Mouse (Mus musculus): ENCODE measurements at regions not wholly inside any gene's neighbourhood (a gene's known extent, or its start where the extent isn't known, plus 50 kb on each side); places are given as distances from the start of the nearest gene placed in this dataset.

GRCm38 (mm10) chr2:79548039-79548600, 87.0 kb upstream of the Itprid2 start:
- DNase-seq (ENCODE audit: low spot score in 2 of 2), result no peak

GRCm38 (mm10) chr2:79549781-79550180, 85.4 kb upstream of the Itprid2 start:
- DNase-seq (ENCODE audit: low spot score in 2 of 2), result no peak

DNA sequence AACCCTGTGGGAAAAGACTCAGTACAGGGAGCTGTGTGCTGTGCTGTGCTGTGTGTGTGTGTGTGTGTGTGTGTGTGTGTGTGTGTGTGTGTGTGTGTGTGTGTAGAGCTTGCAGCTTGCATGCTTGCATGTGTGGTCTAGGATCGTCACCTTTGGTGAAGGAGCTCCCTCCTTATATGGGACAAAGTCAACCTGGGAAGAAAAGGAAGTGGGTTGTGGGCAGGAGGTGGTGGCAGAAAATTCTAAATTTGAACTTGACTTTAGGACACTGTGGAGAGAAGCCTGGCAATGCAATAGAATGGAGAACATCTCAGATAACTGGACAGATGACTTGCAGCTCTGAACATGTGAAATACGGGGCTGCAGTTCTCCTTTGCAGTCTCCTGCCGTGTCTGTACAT, 84.7 kb upstream of the Itprid2 start:
- no peak for DNase-seq (ENCODE audit: low spot score in 2 of 2)

- DNase-seq (ENCODE audit: low spot score in 2 of 2), result no peak
Measured at GRCm38 (mm10) chr2:79552481-79552880, 82.7 kb upstream of the Itprid2 start.

DNA sequence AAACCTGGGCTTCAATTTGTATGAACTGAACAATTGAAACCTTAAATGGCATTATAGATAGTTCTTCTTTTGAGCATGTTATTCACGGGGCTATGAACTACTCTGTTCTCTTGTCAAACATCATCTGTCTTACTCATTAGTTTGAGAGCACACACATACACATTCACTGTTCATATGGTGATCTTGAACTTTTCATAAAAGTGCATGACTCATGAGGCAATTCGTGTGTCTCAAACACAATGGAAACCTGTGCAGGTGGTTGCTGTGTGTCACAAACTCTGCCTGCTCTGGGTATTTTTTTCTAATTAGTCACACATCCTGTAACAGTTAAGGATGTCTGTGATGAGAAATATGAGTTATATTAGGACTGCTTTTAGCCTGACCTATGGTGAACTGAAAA, 79.8 kb upstream of the Itprid2 start:
- no peak for DNase-seq (ENCODE audit: low spot score in 2 of 2)

- DNase-seq (ENCODE audit: low spot score in 2 of 2), result no peak
Measured at GRCm38 (mm10) chr2:79557361-79557760, 77.8 kb upstream of the Itprid2 start.

GRCm38 (mm10) chr2:79566280-79566933, 68.7 kb upstream of the Itprid2 start:
- no peak for DNase-seq (ENCODE audit: low spot score in 2 of 2)

DNA sequence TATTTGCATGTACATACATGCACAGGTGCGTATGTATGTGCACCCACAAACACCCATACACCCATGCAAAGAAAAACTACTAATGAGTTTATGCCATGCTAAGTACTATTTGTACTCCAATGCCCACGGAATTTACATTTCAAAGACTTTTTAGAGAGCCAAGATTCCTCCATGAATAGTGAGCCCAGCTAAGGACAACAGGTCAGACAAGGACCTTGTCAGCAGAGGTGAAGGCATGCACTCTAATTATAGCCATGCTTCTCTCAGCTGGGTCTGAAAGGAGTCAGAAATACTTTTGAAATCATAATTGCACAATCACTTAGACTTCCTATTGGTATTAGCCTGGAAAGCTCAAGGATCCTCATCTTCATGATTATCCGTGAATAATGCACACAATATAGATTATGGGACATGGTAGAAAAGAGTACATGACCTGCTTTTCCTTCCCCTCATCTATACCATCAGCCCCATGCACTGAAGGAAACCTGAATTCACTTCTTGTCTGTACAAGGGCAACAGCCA, 67.7 kb upstream of the Itprid2 start:
- DNase-seq (ENCODE audit: low spot score in 2 of 2), result no peak

DNA sequence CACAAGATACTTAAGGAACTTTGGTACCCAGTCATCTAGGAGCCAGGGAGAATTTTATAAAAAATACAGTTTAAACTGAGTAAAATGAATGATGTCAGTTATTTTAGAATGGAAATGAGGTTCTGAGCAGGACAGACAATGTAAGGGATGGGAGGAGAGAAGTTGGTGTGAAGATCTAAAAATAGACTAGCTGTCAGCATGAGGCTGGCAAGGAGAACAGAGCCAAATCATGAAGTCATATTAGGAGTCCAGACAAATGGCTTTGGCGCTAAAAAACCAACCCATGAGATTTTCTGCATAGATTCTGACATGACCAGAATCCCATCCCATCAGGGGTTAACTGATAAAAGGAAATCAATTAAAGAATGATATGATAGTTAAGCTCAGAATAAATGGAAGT, 65.5 kb upstream of the Itprid2 start:
- DNase-seq (ENCODE audit: low spot score in 2 of 2), result no peak

DNA sequence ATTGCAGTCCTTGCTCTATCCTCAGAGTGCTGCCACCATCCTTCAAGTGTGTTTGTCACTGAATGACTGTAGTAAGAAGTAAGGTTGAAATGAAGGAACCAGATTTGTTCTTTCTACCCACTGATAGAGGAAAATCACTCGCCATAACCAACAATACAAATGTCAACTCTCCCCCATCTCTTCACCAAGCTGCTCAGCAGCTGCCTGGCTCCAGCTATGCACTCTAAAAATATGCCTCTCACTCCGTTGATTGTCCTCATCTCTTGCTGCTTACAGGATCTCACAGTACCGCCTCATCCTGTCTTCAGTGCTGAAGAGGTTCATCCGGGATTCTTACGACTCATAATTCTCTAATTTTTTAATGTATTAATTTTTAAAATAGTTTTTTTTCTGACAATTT, 63.2 kb upstream of the Itprid2 start:
- DNase-seq (ENCODE audit: low spot score in 2 of 2), result no peak

DNA sequence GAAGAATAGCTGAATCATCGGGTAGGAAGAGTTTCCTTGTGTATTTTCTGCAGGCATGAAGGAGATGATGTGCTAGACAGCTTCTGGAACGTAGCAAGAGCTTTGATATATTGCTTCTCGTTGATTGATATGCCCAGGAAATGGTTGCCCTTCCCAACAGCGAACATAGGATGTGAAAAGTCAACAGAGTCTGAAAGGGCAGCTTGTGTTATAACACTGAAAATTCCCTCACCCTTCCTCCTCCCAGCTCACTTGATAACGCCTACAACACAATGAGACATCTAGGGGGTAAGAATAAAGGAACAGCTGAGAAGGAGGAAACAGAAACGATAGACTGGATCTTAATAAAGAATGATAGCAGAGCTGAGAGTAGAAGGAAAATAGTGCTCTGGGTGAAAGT, 60.1 kb upstream of the Itprid2 start:
- no peak for DNase-seq (ENCODE audit: low spot score in 2 of 2)

- no peak for DNase-seq (ENCODE audit: low spot score in 2 of 2)
Measured at GRCm38 (mm10) chr2:79585022-79585774, 50.0 kb upstream of the Itprid2 start.
